Mouse (Mus musculus): ENCODE measurements around the gene Acy3.

DNA sequence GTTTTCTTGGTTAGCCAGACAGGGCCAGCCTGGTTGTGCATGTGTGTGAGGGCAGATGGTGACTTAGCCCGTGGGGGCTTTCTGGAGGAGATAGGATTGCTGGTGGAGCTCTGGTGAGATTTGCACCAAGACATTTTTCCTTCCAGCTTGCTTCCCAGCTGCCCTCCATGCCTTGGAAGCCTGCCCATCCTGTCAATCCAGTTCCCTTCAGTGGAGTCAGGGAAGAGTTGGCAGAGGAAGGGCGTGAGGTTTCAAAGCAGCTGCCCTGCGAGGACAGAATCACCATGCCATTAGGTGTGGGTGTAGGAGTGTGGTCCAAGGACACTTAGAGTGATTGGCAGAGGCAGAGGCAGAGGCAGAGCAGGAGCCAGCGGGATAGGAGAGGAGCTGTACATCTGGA lies 27.9 kb upstream of the Acy3 start, which contains the start of gene Aldh3b3:
- no peak for TF ChIP-seq POLR2A (IDR thresholded peaks at IDR 0.05; ENCODE audit: low read depth, low read length)
- TF ChIP-seq CTCF (conservative IDR thresholded peaks at IDR 0.05 in 1 of 2, IDR thresholded peaks at IDR 0.05 in 1 of 2; ENCODE audit: low read depth in 2 of 2, low read length in 2 of 2), result no peak
- TF ChIP-seq ZKSCAN1 (IDR thresholded peaks at IDR 0.05; ENCODE audit: borderline replicate concordance, low read depth, low read length), result no peak
- TF ChIP-seq UBTF (IDR thresholded peaks at IDR 0.05; ENCODE audit: low read depth, low read length), result no peak
- TF ChIP-seq HCFC1 (IDR thresholded peaks at IDR 0.05; ENCODE audit: low read depth, low read length), result no peak
- TF ChIP-seq MEF2A (IDR thresholded peaks at IDR 0.05; ENCODE audit: borderline replicate concordance, low read depth, low read length), result no peak
- TF ChIP-seq RAD21 (IDR thresholded peaks at IDR 0.05; ENCODE audit: low read depth, low read length), result no peak

All from CH12.LX (cell line).